Mouse (Mus musculus) cortical plate, adult 2 months (tissue): Measurements from ENCODE around the gene Dner.

ENCODE experiments used
- CTCF ChIP-seq: fragments of 200-500 bp; IDR thresholded peaks from 2 replicates; pipeline ENCODE4 v1.5.1; 2011; ENCODE audit warnings: mild to moderate bottlenecking, control low read depth, low read length; ENCODE audit not compliant: insufficient read depth; ENCODE audit errors: extremely low read depth
- POLR2A ChIP-seq: fragments of 200-500 bp; IDR thresholded peaks from 2 replicates; pipeline ENCODE4 v1.6.1; 2011; ENCODE audit warnings: mild to moderate bottlenecking, low read length, control low read depth; ENCODE audit not compliant: insufficient read depth; ENCODE audit errors: extremely low read depth

GRCm38 (mm10) chr1:84472260-84472659 lies 223.8 kb downstream of the Dner start:
- TF ChIP-seq CTCF (no peak), POLR2A (no peak)
